In genomic region chr12:112035341-112036100, GRCm38 (mm10) we compare ENCODE assay signal across 16 mouse cellular contexts. TPM values are rescaled to one million over a fixed set of nuclear protein-coding genes. Genes with fewer than 3 reads are reported as not detected.
"Had no signal": no experiment of that assay in that cellular context is flagged by ENCODE, and none has a peak within 500 bp of the region (broad histone marks: within the 10 kb centered on the region; RNA-seq: fewer than 3 reads in every experiment).

No protein-coding gene starts in this region.

RNA-seq across cellular contexts. Expression of gene Rd3l, which starts 54.4 kb away (rescaled TPM):
- total RNA-seq: megakaryocyte progenitor cell, adult 5-6 weeks; neutrophil, adult 5-6 weeks had no signal
- polyA plus RNA-seq: liver, postnatal 0 days; lung, adult 2 months; lung, embryonic 15.5 days; lung, postnatal 0 days; macrophage; midbrain, embryonic 11.5 days; midbrain, embryonic 13.5 days; midbrain, embryonic 15.5 days; neural tube, embryonic 12.5 days; neural tube, embryonic 14.5 days; spleen, adult 2 months; stomach, embryonic 15.5 days; testis, adult 2 months; thymus, postnatal 0 days had no signal
